Mouse (Mus musculus) monocyte, adult 5-6 weeks (primary cell): ENCODE measurements around the gene Il3ra. TPM values are rescaled to one million over a fixed set of nuclear protein-coding genes. Genes with fewer than 3 reads are reported as not detected.
A peak's percentile ranks its signal among the peaks of the same experiment; 100 is the strongest.

ENCODE experiments used
- ATAC-seq: fragments of 153-309, 156-312 bp; replicated peaks from 2 replicates; pipeline ENCODE4 v1.8.0; 2017; ENCODE audit warnings: mild to moderate bottlenecking; ENCODE audit not compliant: low TSS enrichment, insufficient number of reproducible peaks, severe bottlenecking, poor library complexity, low FRiP score
- total RNA-seq: library from RNA; stranded (forward); fragments of 200-1000, 200-491, 200-594 nt; gene quantifications from 3 replicates; pipeline ENCODE4 v1.2.3, GENCODE M21; 2017

Gene Il3ra
- 2.8 to 16.0 TPM (median 8.4 TPM) in 3 replicates for total RNA-seq

GRCm38 (mm10) chr14:14345948-14346812 is at the start of gene Il3ra:
TSS of gene Il3ra (plus strand) at chr14:14346275.
- peak; percentile 53 for ATAC-seq

DNA sequence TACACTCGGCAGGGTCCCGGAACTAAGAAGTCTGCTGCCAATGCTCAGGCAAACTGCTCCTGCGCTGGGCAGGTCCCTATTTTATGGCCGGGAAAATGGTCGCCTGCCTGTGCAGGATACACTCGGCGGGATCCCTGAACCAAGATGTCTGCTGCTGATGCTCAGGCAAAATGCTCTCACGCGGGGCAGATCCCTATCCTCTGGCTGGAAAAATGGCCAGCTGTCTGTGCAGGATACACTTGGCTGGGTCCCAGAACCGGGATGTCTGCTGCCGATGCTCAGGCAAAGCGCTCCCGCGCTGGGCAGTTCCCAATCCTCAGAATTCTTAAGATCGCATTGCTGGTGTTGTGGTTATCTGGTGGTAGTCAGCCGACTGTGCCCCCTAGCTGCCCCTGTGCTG is 37.1 kb upstream of the Il3ra start:
- no peak for ATAC-seq

DNA sequence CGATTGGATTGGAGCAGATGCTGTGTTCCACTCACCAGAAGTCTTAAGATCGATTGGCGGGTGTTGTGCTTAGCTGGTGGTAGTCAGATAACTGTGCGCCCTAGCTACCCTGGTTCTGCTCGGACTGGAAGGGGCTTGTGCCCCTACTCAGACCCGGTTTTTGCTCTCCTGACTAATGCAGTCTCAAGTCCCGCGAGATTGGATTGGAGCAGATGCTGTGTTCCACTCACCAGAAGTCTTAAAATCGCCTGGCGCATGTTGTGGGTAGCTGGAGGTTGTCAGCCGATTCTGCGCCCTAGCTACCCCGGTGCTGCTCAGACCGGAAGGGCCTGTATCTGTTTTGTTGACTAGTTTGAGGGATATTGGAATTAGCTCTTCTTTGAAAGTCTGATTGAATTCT is 36.7 kb upstream of the Il3ra start:
- ATAC-seq, result no peak

- no peak for ATAC-seq
These were observed 23.5 kb upstream of the Il3ra start, which contains the start of gene Olfr31 for GRCm38 (mm10) chr14:14322528-14322927. TSS of gene Olfr31 (plus strand) at chr14:14322828.

- ATAC-seq, result peak; percentile 68
These were observed 783 bp upstream of the Il3ra start for GRCm38 (mm10) chr14:14345113-14345871.

DNA sequence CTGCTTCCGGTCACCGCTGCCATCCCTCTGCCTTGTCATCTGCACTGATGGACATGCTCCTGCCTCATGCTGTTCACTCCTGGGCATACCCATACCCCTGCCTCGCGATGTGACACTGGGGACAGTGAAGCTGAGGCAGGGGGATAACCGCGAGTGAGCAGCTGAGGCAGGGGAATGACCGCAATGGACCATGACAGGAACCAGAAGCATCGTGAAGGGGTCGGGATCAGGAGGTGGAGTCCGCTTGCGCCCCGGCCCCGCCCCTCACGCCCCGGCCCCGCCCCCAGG is 682 bp downstream of the Il3ra start:
- ATAC-seq, result no peak

DNA sequence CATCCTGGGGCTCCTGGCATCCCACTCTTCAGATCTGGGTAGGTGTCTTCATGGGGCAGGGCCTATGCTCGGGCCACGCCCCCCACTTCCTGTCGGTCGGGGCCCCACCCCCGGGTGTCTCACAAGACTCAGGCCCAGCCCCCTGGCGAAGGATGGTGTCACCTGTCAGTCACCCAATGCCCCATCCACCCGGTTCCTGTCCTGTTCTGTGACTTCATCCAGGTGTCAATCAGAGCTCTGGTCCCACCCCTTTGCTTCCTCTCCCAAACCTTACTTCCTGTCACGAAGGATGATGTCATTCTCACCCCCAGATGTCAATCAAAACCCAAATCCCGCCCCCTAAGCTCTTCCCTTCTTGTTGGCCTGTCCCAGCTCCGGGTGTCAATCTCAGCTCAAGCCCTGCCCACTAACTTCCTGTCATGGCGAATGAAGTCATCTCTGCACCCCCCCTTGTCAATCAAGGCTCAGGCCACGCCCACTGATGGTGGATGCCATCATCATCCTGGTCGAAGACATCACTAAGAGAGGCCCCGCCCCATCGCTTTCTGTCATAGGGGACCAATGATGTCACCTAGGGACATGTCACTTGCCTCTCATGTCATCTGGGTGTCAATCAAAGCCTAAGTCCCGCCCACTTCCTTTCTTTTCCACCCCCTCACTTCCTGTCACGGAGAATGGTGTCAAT is 1.2 kb downstream of the Il3ra start:
- no peak for ATAC-seq

DNA sequence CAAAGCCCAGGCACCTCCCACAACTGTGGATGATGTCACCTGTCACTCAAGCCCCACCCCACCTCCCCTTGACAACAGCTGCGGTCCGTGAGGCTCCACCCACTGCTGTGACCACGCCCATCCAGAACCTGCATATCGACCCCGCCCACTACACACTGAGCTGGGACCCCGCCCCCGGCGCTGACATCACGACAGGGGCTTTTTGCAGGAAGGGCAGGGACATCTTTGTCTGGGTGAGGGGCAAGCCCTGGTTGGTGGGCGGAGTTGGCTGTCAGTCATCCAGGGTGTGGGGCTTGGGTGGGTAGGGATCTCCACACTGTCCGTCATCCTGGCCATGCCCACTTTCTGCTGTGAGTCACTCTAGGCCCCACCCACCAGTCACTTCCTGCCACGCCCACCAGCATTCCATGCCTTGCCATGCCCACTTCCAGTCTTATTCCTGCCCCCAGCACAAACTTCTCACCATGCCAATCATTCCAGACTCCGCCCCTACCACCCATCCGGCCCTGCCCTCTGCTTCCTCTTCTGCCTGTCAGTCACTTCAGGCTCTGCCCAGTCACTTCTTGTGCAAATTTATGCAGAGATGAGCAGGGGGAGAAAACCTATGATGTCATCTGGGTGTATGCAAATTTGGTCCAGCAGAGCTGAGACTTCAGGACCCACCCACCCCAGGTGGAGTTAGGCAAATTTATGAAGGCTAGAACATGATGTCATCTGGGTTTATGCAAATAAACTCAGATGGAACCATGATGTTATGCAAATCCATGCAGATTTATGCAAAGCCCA is 2.0 kb downstream of the Il3ra start:
- ATAC-seq, result peak; percentile 3; the same call in 1 of the 2 replicates

DNA sequence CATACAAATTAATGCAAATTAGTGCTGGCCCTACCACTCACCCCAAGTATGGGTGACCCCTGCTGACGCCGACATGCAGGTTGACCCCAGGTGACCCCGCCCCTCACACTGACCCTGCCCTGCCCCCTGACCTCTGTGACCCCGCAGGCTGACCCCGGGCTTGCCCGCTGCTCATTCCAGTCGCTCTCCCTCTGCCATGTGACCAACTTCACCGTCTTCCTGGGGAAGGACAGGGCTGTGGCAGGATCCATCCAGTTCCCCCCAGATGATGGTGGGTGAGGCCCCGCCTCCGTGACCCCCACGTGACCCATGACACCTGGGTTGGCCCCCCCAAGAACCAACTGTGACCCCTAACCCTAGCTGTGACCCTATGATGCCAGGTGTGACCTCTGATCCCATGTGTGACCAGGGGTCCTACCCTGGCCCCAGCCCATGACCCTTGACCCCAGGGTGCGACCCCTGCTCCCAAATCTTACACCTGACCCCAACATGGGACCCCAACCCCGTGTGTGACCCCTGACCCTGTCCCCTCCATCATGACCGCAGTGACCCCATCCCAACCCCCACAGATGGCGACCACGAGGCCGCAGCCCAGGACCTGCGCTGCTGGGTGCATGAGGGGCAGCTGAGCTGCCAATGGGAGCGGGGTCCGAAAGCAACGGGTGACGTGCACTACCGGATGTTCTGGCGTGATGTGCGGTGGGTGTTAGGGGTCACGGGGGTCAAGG is 2.8 kb downstream of the Il3ra start:
- no peak for ATAC-seq

GRCm38 (mm10) chr14:14349485-14350262 is 3.6 kb downstream of the Il3ra start:
- ATAC-seq, result no peak

- no peak for ATAC-seq
These were observed 4.4 kb downstream of the Il3ra start for GRCm38 (mm10) chr14:14350263-14351147.

DNA sequence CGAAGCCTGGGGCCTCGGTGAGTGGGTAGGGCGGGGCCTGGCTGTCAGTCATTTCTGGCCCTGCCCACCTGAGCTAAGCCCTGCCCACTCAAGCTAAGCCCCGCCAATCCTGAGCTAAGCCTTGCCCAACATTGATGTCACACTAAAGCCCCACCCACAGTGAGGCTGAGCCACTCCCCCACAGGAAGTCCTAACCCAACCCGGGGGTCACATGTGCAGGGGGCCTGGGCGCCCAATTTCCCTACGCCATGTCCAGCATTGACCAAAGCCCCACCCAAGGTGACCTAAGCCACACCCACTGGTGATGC is 5.0 kb downstream of the Il3ra start:
- no peak for ATAC-seq

GRCm38 (mm10) chr14:14351721-14352590 is 5.9 kb downstream of the Il3ra start:
- peak; percentile 2; the same call in 1 of the 2 replicates for ATAC-seq

GRCm38 (mm10) chr14:14352606-14353005 is 6.5 kb downstream of the Il3ra start:
- no peak for ATAC-seq

DNA sequence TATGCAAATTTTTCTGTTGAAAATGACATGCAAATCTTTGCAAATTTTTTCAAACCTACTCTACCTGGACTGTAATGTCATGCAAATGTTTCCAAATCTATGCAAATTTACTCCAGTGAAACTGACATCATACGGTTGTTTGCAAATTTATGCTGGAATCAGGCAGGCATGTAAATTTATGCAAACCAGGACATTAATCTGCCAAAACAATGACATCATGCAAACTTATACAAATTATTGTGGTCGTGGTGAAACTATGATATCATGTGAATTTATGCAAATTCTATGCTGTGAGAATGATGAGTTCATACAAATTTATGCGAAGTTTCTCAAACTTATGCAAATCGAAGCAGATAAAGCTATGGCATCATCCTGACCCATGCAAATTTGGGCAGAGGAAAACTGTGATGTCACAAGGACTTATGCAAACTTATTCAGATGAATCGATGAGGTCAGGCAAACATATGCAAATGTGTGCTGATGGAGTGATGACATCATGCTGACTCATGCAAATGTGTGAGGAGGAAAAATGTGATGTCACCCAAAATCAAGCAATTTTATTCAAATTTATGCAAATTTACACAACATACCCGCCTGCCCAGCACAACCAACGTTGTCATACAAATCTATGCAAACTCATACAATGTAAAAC is 7.1 kb downstream of the Il3ra start:
- no peak for ATAC-seq
